Mouse (Mus musculus) natural killer cell, adult 2 months (primary cell): ENCODE data around the gene Gstm5.
A peak's percentile ranks its signal among the peaks of the same experiment; 100 is the strongest.
"Not testable (repeated sequence)": the region's sequence is repeated elsewhere in the genome, so short reads cannot be mapped to it uniquely, and the experiment has no call there.

Experiments
- DNase-seq, 2 experiments: peaks; one replicate each; pipeline ENCODE4 v3.0.0; 2022; ENCODE audit warnings: low spot score in 2 of 2

The Gstm5 gene

GRCm38 (mm10) chr3:107895720-107896569 is at the start of gene Gstm5:
TSS of gene Gstm5 (plus strand) at chr3:107895821.
- peak in 1 of 2 experiments; percentile 9 for DNase-seq

GRCm38 (mm10) chr3:107846175-107846574 is 49.4 kb upstream of the Gstm5 start:
- peak; percentile 31 to 55 for DNase-seq

- no peak for DNase-seq
These were observed 48.8 kb upstream of the Gstm5 start for GRCm38 (mm10) chr3:107846835-107847234.

- no peak for DNase-seq
These were observed 47.5 kb upstream of the Gstm5 start for GRCm38 (mm10) chr3:107848126-107848525.

- DNase-seq, result no peak
These were observed 46.5 kb upstream of the Gstm5 start for GRCm38 (mm10) chr3:107849000-107849692.

- DNase-seq, result no peak
These were observed 46.0 kb upstream of the Gstm5 start for GRCm38 (mm10) chr3:107849693-107850031.

GRCm38 (mm10) chr3:107850418-107851031 is 45.1 kb upstream of the Gstm5 start:
- DNase-seq, result no peak

GRCm38 (mm10) chr3:107852786-107853185 is 42.8 kb upstream of the Gstm5 start:
- DNase-seq, result peak in 1 of 2 experiments; percentile 34

- DNase-seq, result no peak
These were observed 42.1 kb upstream of the Gstm5 start for GRCm38 (mm10) chr3:107853232-107854181.

- DNase-seq, result no peak
These were observed 40.3 kb upstream of the Gstm5 start for GRCm38 (mm10) chr3:107855368-107855767.

GRCm38 (mm10) chr3:107857646-107858045 is 38.0 kb upstream of the Gstm5 start:
- DNase-seq, result no peak

GRCm38 (mm10) chr3:107861483-107861882 is 34.1 kb upstream of the Gstm5 start:
- DNase-seq, result not testable (repeated sequence)

- no peak for DNase-seq
These were observed 33.1 kb upstream of the Gstm5 start for GRCm38 (mm10) chr3:107862471-107862870.

- no peak for DNase-seq
These were observed 32.1 kb upstream of the Gstm5 start for GRCm38 (mm10) chr3:107863471-107863870.

- peak; percentile 74 to 84 for DNase-seq
These were observed 31.6 kb upstream of the Gstm5 start for GRCm38 (mm10) chr3:107863898-107864603.

GRCm38 (mm10) chr3:107865364-107866091 is 30.1 kb upstream of the Gstm5 start:
- DNase-seq, result no peak

- DNase-seq, result peak; percentile 77 to 83
These were observed 28.5 kb upstream of the Gstm5 start for GRCm38 (mm10) chr3:107867086-107867485.

GRCm38 (mm10) chr3:107868452-107868851 is 27.2 kb upstream of the Gstm5 start:
- no peak for DNase-seq

GRCm38 (mm10) chr3:107869097-107869496 is 26.5 kb upstream of the Gstm5 start:
- no peak for DNase-seq

- DNase-seq, result no peak
These were observed 25.7 kb upstream of the Gstm5 start for GRCm38 (mm10) chr3:107869925-107870324.
